Mouse (Mus musculus) heart, postnatal 0 days (tissue): ENCODE data around the gene Arid3a. TPM values are rescaled to one million over a fixed set of nuclear protein-coding genes. Genes with fewer than 3 reads are reported as not detected.
A peak's percentile ranks its signal among the peaks of the same experiment; 100 is the strongest.

Experiments used
- ATAC-seq: fragments of 200-750 bp; cut with Nextera tagmentation; 2 replicates; pipeline ENCODE4 v1.8.0; 2017; ENCODE audit warnings: low read depth, moderate number of reproducible peaks, moderate library complexity; ENCODE audit not compliant: insufficient read depth
- DNase-seq: peaks from one replicate; pipeline ENCODE4 v3.0.0-alpha.2; 2016; ENCODE audit warnings: low spot score
- H3K27ac ChIP-seq: fragments of 300-500 bp; sonication (generic); 2 replicates; pipeline ENCODE4 v1.5.1; 2014; ENCODE audit warnings: low read depth, mild to moderate bottlenecking
- H3K27me3 ChIP-seq: fragments of 300-500 bp; sonication (generic); 2 replicates; pipeline ENCODE4 v1.6.1; 2014; ENCODE audit warnings: low read length, mixed read lengths; ENCODE audit not compliant: control insufficient read depth, insufficient read depth
- H3K36me3 ChIP-seq: fragments of 300-500 bp; sonication (generic); replicated peaks from 2 replicates; pipeline ENCODE4 v1.6.1; 2014; ENCODE audit warnings: low read length, mixed read lengths; ENCODE audit not compliant: control insufficient read depth, insufficient read depth
- H3K4me1 ChIP-seq: fragments of 300-500 bp; sonication (generic); 2 replicates; pipeline ENCODE4 v1.6.1; 2014; ENCODE audit warnings: antibody characterized with exemption; ENCODE audit not compliant: control insufficient read depth, insufficient read depth
- H3K4me2 ChIP-seq: fragments of 300-500 bp; sonication (generic); 2 replicates; pipeline ENCODE4 v1.6.1; 2014; ENCODE audit warnings: low read depth, mild to moderate bottlenecking, low read length, moderate library complexity
- H3K4me3 ChIP-seq: fragments of 300-500 bp; sonication (generic); 2 replicates; pipeline ENCODE4 v1.5.1; 2014; ENCODE audit warnings: low read depth, low read length
- H3K9ac ChIP-seq: fragments of 300-500 bp; sonication (generic); replicated peaks from 2 replicates; pipeline ENCODE4 v1.6.1; 2014; ENCODE audit warnings: low read depth, low read length, mixed read lengths
- H3K9me3 ChIP-seq: fragments of 300-500 bp; sonication (generic); replicated peaks from 2 replicates; pipeline ENCODE4 v1.6.1; 2016; ENCODE audit warnings: low read length; ENCODE audit not compliant: control insufficient read depth
- CTCF ChIP-seq: IDR thresholded peaks from 2 replicates; pipeline ENCODE4 v1.5.1; 2016; ENCODE audit warnings: antibody characterized with exemption, control low read depth, low read depth
- EP300 ChIP-seq: IDR thresholded peaks from 2 replicates; pipeline ENCODE4 v1.6.1; 2016; ENCODE audit warnings: antibody characterized with exemption, low read depth
- WGBS: fragments of 180-500 bp; shearing (Covaris S2); extraction: QIAGEN DNeasy Blood & Tissue Kit; methylation state at CpG from one replicate; pipeline ENCODE4 v1.1.7; 2014; 5-methylcytosine and 5-hydroxymethylcytosine counted together
- polyA plus RNA-seq: library from polyadenylated mRNA; unstranded; fragments of >200 nt; fragmentation: Nextera tagmentation; extraction: Ambion mirVana; gene quantifications from 2 replicates; pipeline ENCODE4 v1.2.1, GENCODE M21; 2015
- total RNA-seq: library from RNA; depleted of rRNA; stranded (reverse); fragments of >200 nt; gene quantifications from 2 replicates; pipeline ENCODE4 v1.2.3, GENCODE M21; 2014; ENCODE audit warnings: low replicate concordance

The Arid3a gene
- total and polyA plus RNA-seq, 2 experiments from 2014 or later, result 0.77 to 5.6 TPM

GRCm38 (mm10) chr10:79909092-79909922, 17.5 kb upstream of the Arid3a start:
- Histone ChIP-seq H3K4me1 (peaks cover 8% of the 10 kb centered on the region; the same call in 1 of the 2 replicates), H3K4me3 (peak overlapping the region; percentile 74)
- no peak for ATAC-seq

GRCm38 (mm10) chr10:79910556-79910955, 16.3 kb upstream of the Arid3a start, which contains the start of gene Gm26602:
Gene Gm26602, plus strand, starts transcription at chr10:79910856.
- no peak for TF ChIP-seq CTCF
- no peak for TF ChIP-seq EP300
- no peaks in the 10 kb centered on the region for H3K27me3 ChIP-seq
- peaks cover 19% of the 10 kb centered on the region for H3K4me1 ChIP-seq
- H3K9ac ChIP-seq, result 0 out of 2 replicates have a peak within 1 kb of the TSS, but pooled peaks have one; percentile 82
- H3K27ac ChIP-seq, result no peak within 1 kb of the TSS
- no peaks in the 10 kb centered on the region for H3K9me3 ChIP-seq
- H3K36me3 ChIP-seq, result peaks cover 32% of the 10 kb centered on the region
- no peak within 1 kb of the TSS for H3K4me2 ChIP-seq
- 93% methylated on average over 4 of the region's 4 CpGs for WGBS
- no peak within 1 kb of the TSS for H3K4me3 ChIP-seq
- ATAC-seq, result no peak
- DNase-seq, result no peak

More at GRCm38 (mm10) chr10:79909092-79909922, 17.5 kb upstream of the Arid3a start:
- DNase-seq, result peak; percentile 53
- Histone ChIP-seq H3K4me2 (peak overlapping the region; percentile 52), H3K36me3 (peaks cover 42% of the 10 kb centered on the region), H3K27me3 (no peaks in the 10 kb centered on the region), H3K9ac (peak overlapping the region; percentile 82), H3K9me3 (no peaks in the 10 kb centered on the region), H3K27ac (peak overlapping the region; percentile 94)
- TF ChIP-seq EP300 (peak; percentile 62; the same call in 1 of the 2 replicates), CTCF (no peak)
- 22% methylated on average over 14 of the region's 14 CpGs for WGBS

- peaks cover 1% of the 10 kb centered on the region for H3K27me3 ChIP-seq
- H3K4me1 ChIP-seq, result peaks cover 27% of the 10 kb centered on the region
- peaks cover 20% of the 10 kb centered on the region for H3K36me3 ChIP-seq
- no peak overlapping the region for H3K9ac ChIP-seq
- H3K9me3 ChIP-seq, result no peaks in the 10 kb centered on the region
- ATAC-seq, result no peak
- TF ChIP-seq CTCF (no peak), EP300 (no peak)
- DNase-seq, result no peak
- H3K27ac ChIP-seq, result no peak overlapping the region
- 70% methylated on average over 20 of the region's 20 CpGs for WGBS
- no peak overlapping the region for H3K4me3 ChIP-seq
- H3K4me2 ChIP-seq, result no peak overlapping the region
Observed at GRCm38 (mm10) chr10:79912412-79912811, 14.4 kb upstream of the Arid3a start.

- Histone ChIP-seq H3K4me3 (no peak overlapping the region), H3K27ac (0 out of 2 replicates have a peak overlapping the region, but pooled peaks have one; percentile 11), H3K4me1 (peaks cover 27% of the 10 kb centered on the region), H3K9me3 (no peaks in the 10 kb centered on the region), H3K9ac (peak overlapping the region; percentile 5; the same call in 1 of the 2 replicates), H3K36me3 (peaks cover 20% of the 10 kb centered on the region), H3K27me3 (peaks cover 21% of the 10 kb centered on the region), H3K4me2 (no peak overlapping the region)
- ATAC-seq, result peak; percentile 14; the same call in 1 of the 2 replicates
- 58% methylated on average over 11 of the region's 11 CpGs for WGBS
- no peak for DNase-seq
- TF ChIP-seq CTCF (no peak), EP300 (no peak)
Observed at GRCm38 (mm10) chr10:79914131-79914947, 12.5 kb upstream of the Arid3a start.

GRCm38 (mm10) chr10:79914948-79915596, 11.8 kb upstream of the Arid3a start:
- Histone ChIP-seq H3K4me2 (no peak overlapping the region; the same call in 1 of the 2 replicates), H3K36me3 (peaks cover 19% of the 10 kb centered on the region)
- 63% methylated on average over 7 of the region's 7 CpGs for WGBS

More at GRCm38 (mm10) chr10:79914948-79915596, 11.8 kb upstream of the Arid3a start:
- Histone ChIP-seq H3K4me1 (peaks cover 27% of the 10 kb centered on the region), H3K27me3 (peaks cover 28% of the 10 kb centered on the region), H3K4me3 (no peak overlapping the region), H3K27ac (no peak overlapping the region), H3K9ac (peak overlapping the region; percentile 5; the same call in 1 of the 2 replicates), H3K9me3 (no peaks in the 10 kb centered on the region)
- DNase-seq, result no peak
- no peak for TF ChIP-seq CTCF
- no peak for TF ChIP-seq EP300
- ATAC-seq, result no peak
